Mouse (Mus musculus): ENCODE results near the gene Rnf149.

DNA sequence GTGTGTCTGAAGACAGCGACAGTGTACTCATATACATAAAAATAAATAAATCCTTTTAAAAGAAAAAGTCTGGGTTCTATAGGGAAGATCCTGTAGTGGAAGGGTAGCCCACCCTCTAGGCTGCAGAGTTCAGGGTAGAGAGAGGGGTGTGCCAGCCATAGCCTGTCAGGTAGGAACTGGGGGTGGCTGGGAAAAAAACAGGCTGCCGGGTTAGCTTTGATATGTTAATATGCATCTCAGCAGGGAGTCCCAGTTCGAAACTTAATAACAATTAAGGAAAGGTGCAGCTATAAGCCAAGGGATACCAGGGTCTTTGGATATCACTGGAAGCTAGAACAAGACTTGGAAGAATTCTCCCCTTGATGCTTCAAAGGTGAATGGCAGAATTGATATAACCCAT is 43.3 kb downstream of the Rnf149 start:
- no peak for TF ChIP-seq POLR2A (IDR thresholded peaks at IDR 0.05; ENCODE audit: low read depth, low read length)
- TF ChIP-seq CTCF (IDR thresholded peaks at IDR 0.05; ENCODE audit: borderline replicate concordance, insufficient read depth, low read length), result no peak

Measured in embryonic fibroblast, embryonic 13.5 days (primary cell).